Mouse (Mus musculus): ENCODE measurements around the gene Tex19.2. TPM values are rescaled to one million over a fixed set of nuclear protein-coding genes. Genes with fewer than 3 reads are reported as not detected.

Tex19.2 gene
- total and polyA plus RNA-seq, 3 experiments = 0.64 to 2.4 (median 1.4) TPM

DNA sequence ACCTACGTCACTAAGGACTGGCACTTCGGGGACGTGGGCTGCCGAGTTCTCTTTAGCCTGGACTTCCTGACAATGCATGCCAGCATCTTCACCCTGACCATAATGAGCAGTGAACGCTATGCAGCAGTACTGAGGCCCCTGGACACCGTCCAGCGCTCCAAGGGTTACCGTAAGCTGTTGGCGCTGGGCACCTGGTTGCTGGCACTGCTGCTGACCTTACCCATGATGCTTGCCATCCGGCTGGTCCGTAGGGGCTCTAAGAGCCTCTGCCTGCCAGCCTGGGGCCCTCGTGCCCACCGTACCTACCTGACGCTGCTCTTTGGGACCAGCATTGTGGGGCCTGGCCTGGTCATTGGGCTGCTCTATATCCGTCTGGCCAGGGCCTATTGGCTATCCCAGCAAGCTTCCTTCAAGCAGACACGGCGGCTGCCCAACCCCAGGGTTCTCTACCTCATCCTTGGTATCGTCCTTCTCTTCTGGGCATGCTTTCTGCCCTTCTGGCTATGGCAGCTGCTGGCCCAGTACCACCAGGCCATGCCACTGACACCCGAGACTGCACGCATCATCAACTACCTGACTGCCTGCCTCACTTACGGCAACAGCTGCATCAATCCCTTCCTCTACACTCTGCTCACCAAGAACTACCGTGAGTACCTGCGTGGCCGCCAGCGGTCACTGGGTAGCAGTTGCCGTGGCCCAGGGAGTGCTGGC lies 42.3 kb upstream of the Tex19.2 start:
- dilution Hi-C loops (cut with MboI; ENCODE audit: extremely low pct_ligation_motif_present, extremely low pct_unique_long_range_greater_than_20kb, low sequenced_read_pairs) (no loop called here), in situ Hi-C loops (cut with MboI; ENCODE audit: low pct_ligation_motif_present, low pct_unique_long_range_greater_than_20kb, low sequenced_read_pairs) (no loop called here)
- Histone ChIP-seq H3K4me3 (replicated peaks in 1 of 3; ENCODE audit: low read depth in 2 of 3, low read length in 2 of 3, poor library complexity in 1 of 3) (no peak overlapping the region), H3K4me2 (ENCODE audit: insufficient read depth, low read depth, poor library complexity, severe bottlenecking) (no peak overlapping the region), H3K9ac (ENCODE audit: insufficient read depth, low read depth) (no peak overlapping the region), H3K4me1 (ENCODE audit: control insufficient read depth in 1 of 2, insufficient read depth in 2 of 2) (no peaks in the 10 kb centered on the region), H3K27ac (ENCODE audit: insufficient read depth, low read depth) (no peak overlapping the region), H3K27me3 (replicated peaks) (peaks cover 3% of the 10 kb centered on the region), H3K9me3 (replicated peaks; ENCODE audit: low read length) (no peaks in the 10 kb centered on the region), H3K36me3 (replicated peaks in 1 of 2; ENCODE audit: control insufficient read depth in 1 of 2, insufficient read depth in 1 of 2, low read length in 1 of 2) (no peaks in the 10 kb centered on the region), H3K79me2 (replicated peaks; ENCODE audit: control insufficient read depth, extremely low read depth, insufficient read depth, poor library complexity, severe bottlenecking) (no peaks in the 10 kb centered on the region)
- TF ChIP-seq CHD2 (IDR thresholded peaks at IDR 0.05; ENCODE audit: low read length) = no peak
- no peak for TF ChIP-seq USF1 (IDR thresholded peaks at IDR 0.05; ENCODE audit: low read depth, low read length)
- no peak for TF ChIP-seq CHD1 (IDR thresholded peaks at IDR 0.05; ENCODE audit: low read depth, low read length)
- TF ChIP-seq POLR2A (IDR thresholded peaks at IDR 0.05; ENCODE audit: low read depth, low read length) = no peak
- no peak for TF ChIP-seq ETS1 (conservative IDR thresholded peaks at IDR 0.05; ENCODE audit: low read depth, low read length)
- TF ChIP-seq CTCF (conservative IDR thresholded peaks at IDR 0.05 in 1 of 2, IDR thresholded peaks at IDR 0.05 in 1 of 2; ENCODE audit: low read depth in 2 of 2, low read length in 2 of 2) = no peak
- no peak for TF ChIP-seq ZMIZ1 (IDR thresholded peaks at IDR 0.05; ENCODE audit: low read depth, low read length)
- TF ChIP-seq HCFC1 (IDR thresholded peaks at IDR 0.05; ENCODE audit: low read depth, low read length) = no peak
- no peak for TF ChIP-seq POLR2AphosphoS2 (IDR thresholded peaks at IDR 0.05; ENCODE audit: low read depth, low read length)
- no peak for TF ChIP-seq ZNF384 (IDR thresholded peaks at IDR 0.05; ENCODE audit: low read depth, low read length)
- TF ChIP-seq ZC3H11A (IDR thresholded peaks at IDR 0.05; ENCODE audit: low read depth, low read length) = no peak
- TF ChIP-seq KAT2A (IDR thresholded peaks at IDR 0.05; ENCODE audit: insufficient replicate concordance, low read length) = no peak
- no peak for DNase-seq (ENCODE audit: extremely low read depth)

DNA sequence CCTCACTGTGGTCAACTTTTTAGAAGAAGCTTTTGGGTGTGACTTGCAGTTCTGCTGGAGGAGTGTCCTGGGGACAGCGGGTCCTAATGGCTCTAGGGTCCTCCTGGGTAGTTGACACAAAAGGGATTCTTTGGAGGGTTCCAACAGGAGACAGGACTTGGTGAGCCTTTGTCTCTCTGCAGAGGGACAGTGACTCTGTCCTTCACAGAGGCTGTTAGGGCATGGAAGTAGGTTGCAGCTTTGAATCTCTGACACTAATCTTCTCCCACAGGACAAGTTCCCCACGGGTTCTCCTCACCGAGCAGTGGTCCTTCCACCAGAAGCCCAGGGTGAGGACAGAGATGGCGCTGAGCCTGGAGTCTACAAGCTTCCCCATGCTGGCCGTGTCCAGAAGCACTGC lies 41.5 kb upstream of the Tex19.2 start, which contains the start of gene Uts2r:
Uts2r (plus strand) TSS at position 301 of the 400 bp plus-strand sequence.
- DNase-seq (ENCODE audit: extremely low read depth) = no peak
- H3K4me1 ChIP-seq (ENCODE audit: control insufficient read depth in 1 of 2, insufficient read depth in 2 of 2) = no peaks in the 10 kb centered on the region
- H3K27ac ChIP-seq (ENCODE audit: insufficient read depth, low read depth) = no peak within 1 kb of the TSS
- no peaks in the 10 kb centered on the region for H3K79me2 ChIP-seq (replicated peaks; ENCODE audit: control insufficient read depth, extremely low read depth, insufficient read depth, poor library complexity, severe bottlenecking)
- no peak within 1 kb of the TSS for H3K4me3 ChIP-seq (replicated peaks in 1 of 3; ENCODE audit: low read depth in 2 of 3, low read length in 2 of 3, poor library complexity in 1 of 3)
- H3K9me3 ChIP-seq (replicated peaks; ENCODE audit: low read length) = no peaks in the 10 kb centered on the region
- in situ Hi-C loops (cut with MboI; ENCODE audit: low pct_ligation_motif_present, low pct_unique_long_range_greater_than_20kb, low sequenced_read_pairs) (no loop called here), dilution Hi-C loops (cut with MboI; ENCODE audit: extremely low pct_ligation_motif_present, extremely low pct_unique_long_range_greater_than_20kb, low sequenced_read_pairs) (no loop called here)
- H3K4me2 ChIP-seq (ENCODE audit: insufficient read depth, low read depth, poor library complexity, severe bottlenecking) = no peak within 1 kb of the TSS
- no peaks in the 10 kb centered on the region for H3K27me3 ChIP-seq (replicated peaks)
- no peak within 1 kb of the TSS for H3K9ac ChIP-seq (ENCODE audit: insufficient read depth, low read depth)
- no peaks in the 10 kb centered on the region for H3K36me3 ChIP-seq (replicated peaks in 1 of 2; ENCODE audit: control insufficient read depth in 1 of 2, insufficient read depth in 1 of 2, low read length in 1 of 2)
- TF ChIP-seq SIN3A (IDR thresholded peaks at IDR 0.05; ENCODE audit: low read length) (no peak), BHLHE40 (IDR thresholded peaks at IDR 0.05; ENCODE audit: low read depth, low read length) (no peak), ZC3H11A (IDR thresholded peaks at IDR 0.05; ENCODE audit: low read depth, low read length) (no peak), CHD1 (IDR thresholded peaks at IDR 0.05; ENCODE audit: low read depth, low read length) (no peak), POLR2A (IDR thresholded peaks at IDR 0.05; ENCODE audit: low read depth, low read length) (no peak), CHD2 (IDR thresholded peaks at IDR 0.05; ENCODE audit: low read length) (no peak), TBP (conservative IDR thresholded peaks at IDR 0.05; ENCODE audit: low read depth, low read length) (no peak), EP300 (IDR thresholded peaks at IDR 0.05; ENCODE audit: low read length) (no peak), USF2 (conservative IDR thresholded peaks at IDR 0.05; ENCODE audit: low read depth, low read length) (no peak), ETS1 (conservative IDR thresholded peaks at IDR 0.05; ENCODE audit: low read depth, low read length) (no peak), MEF2A (IDR thresholded peaks at IDR 0.05; ENCODE audit: borderline replicate concordance, low read depth, low read length) (no peak), JUN (IDR thresholded peaks at IDR 0.05; ENCODE audit: insufficient read depth, low read depth, low read length) (no peak), POLR2AphosphoS2 (IDR thresholded peaks at IDR 0.05; ENCODE audit: low read depth, low read length) (no peak), SMC3 (IDR thresholded peaks at IDR 0.05; ENCODE audit: low read depth, low read length) (no peak), MAFK (IDR thresholded peaks at IDR 0.05; ENCODE audit: insufficient replicate concordance, low read length) (no peak), CTCF (conservative IDR thresholded peaks at IDR 0.05 in 1 of 2, IDR thresholded peaks at IDR 0.05 in 1 of 2; ENCODE audit: low read depth in 2 of 2, low read length in 2 of 2) (no peak), RAD21 (IDR thresholded peaks at IDR 0.05; ENCODE audit: low read depth, low read length) (no peak), MAX (IDR thresholded peaks at IDR 0.05; ENCODE audit: low read length) (no peak), JUND (conservative IDR thresholded peaks at IDR 0.05; ENCODE audit: low read depth, low read length) (no peak), USF1 (IDR thresholded peaks at IDR 0.05; ENCODE audit: low read depth, low read length) (no peak)

All from CH12.LX (cell line).